Mouse (Mus musculus) right cerebral cortex, postnatal 14 days (tissue): ENCODE measurements around the gene Olfr24.
"Not testable (repeated sequence)": the region's sequence is repeated elsewhere in the genome, so short reads cannot be mapped to it uniquely, and the experiment has no call there.

Source experiments
- DNase-seq: peaks from one replicate; pipeline ENCODE4 v3.0.0; 2022

The Olfr24 gene

DNA sequence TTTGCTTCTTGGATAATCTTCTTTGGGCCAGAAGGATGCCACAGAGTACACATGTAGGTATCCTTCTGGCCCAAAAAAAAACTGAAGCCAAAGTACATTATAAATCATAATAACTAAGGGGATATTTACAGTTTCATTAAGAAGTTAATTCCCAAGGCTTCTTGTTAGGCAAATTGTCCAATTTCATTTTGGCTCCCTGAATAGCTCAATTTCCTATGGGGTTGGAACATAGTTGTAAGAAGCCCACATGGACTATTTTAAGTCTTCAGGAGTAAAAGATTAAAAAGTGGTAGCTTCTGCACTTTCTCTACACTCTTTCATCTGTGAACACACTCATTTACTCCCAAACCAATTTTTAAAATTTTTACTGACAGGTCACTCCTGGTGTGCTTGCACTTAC, at the start of gene Olfr24:
Gene Olfr24, minus strand, starts transcription at position 101 of the 400 bp plus-strand sequence.
- no peak for DNase-seq

- DNase-seq = no peak
Measured at GRCm38 (mm10) chr9:18785316-18785715, 21.5 kb upstream of the Olfr24 start.

DNA sequence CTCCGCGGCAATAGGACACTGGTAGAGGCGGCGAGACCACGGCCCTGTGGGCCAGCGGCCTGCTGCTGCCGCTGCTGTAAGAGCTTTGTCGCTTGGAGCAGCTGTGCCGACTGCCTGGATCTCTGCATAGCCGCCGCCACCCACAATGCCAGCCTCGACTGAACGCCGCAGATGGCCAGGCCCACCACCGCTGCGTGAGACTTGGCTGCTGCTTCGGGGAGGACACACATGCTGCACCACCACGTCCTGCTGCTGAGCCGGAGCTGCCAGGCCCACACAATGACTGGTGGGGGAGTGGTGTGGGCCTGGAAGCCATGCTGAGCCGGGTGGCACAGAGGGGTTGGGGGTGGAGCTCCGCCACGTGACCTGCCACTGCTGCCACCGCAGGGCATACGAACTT, 15.7 kb upstream of the Olfr24 start:
- DNase-seq = peak; percentile 26

DNA sequence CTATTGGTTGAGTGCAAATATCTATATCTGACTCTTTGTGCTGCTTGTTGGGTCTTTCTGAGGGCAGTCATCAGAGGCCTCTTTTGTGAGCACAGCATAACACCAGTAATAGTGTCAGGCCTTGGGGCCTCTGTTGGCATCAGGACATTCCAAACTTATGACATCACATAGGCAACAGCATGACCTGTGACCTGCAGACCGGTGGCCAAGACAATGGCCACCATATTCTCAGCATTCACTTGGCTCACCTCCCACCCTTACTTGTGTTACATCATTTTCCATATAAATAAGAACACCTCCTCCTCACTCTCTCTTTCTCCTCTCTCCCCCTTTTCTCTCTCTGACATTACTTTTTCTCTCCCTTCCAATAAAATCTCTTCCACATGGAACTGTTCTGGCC, 15.2 kb upstream of the Olfr24 start:
- no peak for DNase-seq

DNA sequence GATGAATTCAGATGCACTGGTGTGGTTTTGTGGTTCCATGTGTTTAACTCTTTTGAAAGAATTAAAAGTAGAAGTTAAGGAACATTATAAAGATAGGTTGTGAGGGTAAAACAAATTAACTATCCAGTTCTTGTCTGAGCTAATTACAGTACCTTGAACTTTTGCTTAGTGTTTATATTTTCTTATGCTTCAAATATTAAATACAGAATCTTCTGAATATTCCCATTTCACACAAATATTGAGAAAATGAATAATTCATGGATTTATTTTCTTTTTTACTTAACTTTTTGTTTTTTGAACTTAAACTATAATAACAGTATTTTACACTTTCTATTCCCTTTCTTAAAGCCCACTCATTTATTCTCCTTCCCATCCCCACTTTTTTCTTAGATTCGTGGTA, 8.2 kb downstream of the Olfr24 start:
- DNase-seq = no peak

GRCm38 (mm10) chr9:18744639-18745038, 19.2 kb downstream of the Olfr24 start:
- no peak for DNase-seq

DNA sequence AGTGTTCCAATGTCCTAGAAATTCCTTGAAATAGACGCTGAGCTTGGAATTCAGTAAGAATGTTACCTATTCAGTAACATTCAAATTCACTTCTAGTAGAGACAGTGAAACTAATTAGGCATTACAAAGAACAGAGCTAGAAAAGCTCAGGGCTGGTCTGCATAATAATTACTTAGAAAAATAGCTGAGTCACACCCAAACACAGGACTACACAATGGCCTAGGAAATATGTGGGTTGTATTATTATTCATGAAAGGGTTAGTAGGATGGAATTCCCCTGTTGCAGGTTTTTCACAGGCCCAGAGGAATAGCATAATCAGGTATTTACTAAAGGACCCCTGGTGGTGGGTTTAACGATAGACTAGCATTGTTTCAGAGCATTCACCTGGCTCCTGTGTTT, 29.6 kb downstream of the Olfr24 start:
- not testable (repeated sequence) for DNase-seq

DNA sequence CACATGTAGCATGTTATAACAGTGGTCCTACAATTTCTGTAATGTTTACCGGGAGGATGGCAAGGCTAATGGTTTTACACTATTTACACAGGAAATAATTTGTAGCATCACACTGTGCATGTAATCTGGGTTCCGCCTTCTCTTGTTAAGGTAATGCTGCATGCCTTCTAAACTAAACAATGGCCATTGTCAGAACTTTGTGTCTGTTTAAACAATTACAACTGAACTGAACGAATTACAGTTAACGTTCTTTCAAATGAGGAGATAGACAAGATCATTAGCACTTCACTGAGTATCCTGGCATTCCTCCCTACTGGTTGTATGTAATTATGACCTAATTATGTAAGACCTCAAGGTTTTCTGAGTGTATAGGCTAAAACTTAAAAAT, 41.1 kb downstream of the Olfr24 start:
- no peak for DNase-seq

- DNase-seq = no peak
Measured at GRCm38 (mm10) chr9:18721931-18722711, 41.7 kb downstream of the Olfr24 start.

DNA sequence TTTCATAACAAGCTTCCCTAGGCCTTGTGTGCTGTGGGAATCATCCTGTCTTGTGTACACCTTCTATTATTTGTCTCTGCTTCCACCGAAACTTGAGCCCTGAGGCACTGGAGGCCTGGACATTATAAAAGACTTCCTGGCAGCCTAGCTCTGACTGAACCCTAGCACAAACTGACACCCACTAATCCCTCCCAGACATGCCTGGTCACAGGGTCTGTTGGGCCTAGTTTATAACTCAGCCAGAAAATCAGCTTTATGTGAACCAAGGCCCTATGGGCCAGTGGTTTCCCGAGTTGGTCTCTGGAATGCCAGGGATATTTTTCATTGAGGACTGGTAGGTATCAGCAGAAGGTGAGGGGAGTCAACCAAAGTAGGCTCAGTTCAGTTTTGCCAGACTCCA, 42.8 kb downstream of the Olfr24 start:
- DNase-seq = no peak

GRCm38 (mm10) chr9:18705628-18706027, 58.2 kb downstream of the Olfr24 start:
- DNase-seq = no peak
